Comparison of ENCODE assay signal across 23 mouse cellular contexts in genomic region chr3:154836137-154836536, GRCm38 (mm10).
DNase-seq lines count a peak whose midpoint lies in the region; ATAC-seq lines count a peak whose summit lies in the region.
"Had no signal": no experiment of that assay in that cellular context is flagged by ENCODE, and none has a peak within 500 bp of the region (broad histone marks: within the 10 kb centered on the region; RNA-seq: fewer than 3 reads in every experiment).

No protein-coding gene starts in this region.

- peaks cover 5% of the 10 kb centered on the region; the same call in 1 of the 2 replicates for H3K4me1 ChIP-seq in heart, embryonic 12.5 days (replicated peaks)
- H3K4me1 ChIP-seq in kidney, embryonic 15.5 days, result no peaks in the 10 kb centered on the region
- H3K4me1 ChIP-seq in hindbrain, embryonic 13.5 days (replicated peaks), result peaks cover 10% of the 10 kb centered on the region; the same call in 1 of the 2 replicates
- H3K4me1 ChIP-seq: embryonic facial prominence, embryonic 12.5 days; forebrain, embryonic 12.5 days; heart, embryonic 15.5 days had no signal

- H3K27me3 ChIP-seq in heart, embryonic 12.5 days (replicated peaks), result no peaks in the 10 kb centered on the region
- no peaks in the 10 kb centered on the region; the same call in 1 of the 2 replicates for H3K27me3 ChIP-seq in kidney, embryonic 15.5 days
- H3K27me3 ChIP-seq in hindbrain, embryonic 13.5 days, result no peaks in the 10 kb centered on the region
- H3K27me3 ChIP-seq: embryonic facial prominence, embryonic 12.5 days; heart, embryonic 15.5 days had no signal

- H3K4me3 ChIP-seq in heart, embryonic 12.5 days, result no peak overlapping the region
- H3K4me3 ChIP-seq in kidney, embryonic 15.5 days (replicated peaks), result no peak overlapping the region
- no peak overlapping the region for H3K4me3 ChIP-seq in hindbrain, embryonic 13.5 days
- H3K4me3 ChIP-seq: embryonic facial prominence, embryonic 12.5 days; forebrain, embryonic 12.5 days; heart, embryonic 15.5 days had no signal

- no peaks in the 10 kb centered on the region for H3K9me3 ChIP-seq in heart, embryonic 12.5 days (replicated peaks)
- H3K9me3 ChIP-seq in kidney, embryonic 15.5 days (replicated peaks), result no peaks in the 10 kb centered on the region
- no peaks in the 10 kb centered on the region for H3K9me3 ChIP-seq in hindbrain, embryonic 13.5 days
- H3K9me3 ChIP-seq: embryonic facial prominence, embryonic 12.5 days; forebrain, embryonic 12.5 days; heart, embryonic 15.5 days had no signal

- no peak overlapping the region for H3K9ac ChIP-seq in heart, embryonic 12.5 days
- H3K9ac ChIP-seq in kidney, embryonic 15.5 days, result no peak overlapping the region
- H3K9ac ChIP-seq in hindbrain, embryonic 13.5 days, result no peak overlapping the region
- H3K9ac ChIP-seq: embryonic facial prominence, embryonic 12.5 days; forebrain, embryonic 12.5 days; heart, embryonic 15.5 days had no signal

- no peak overlapping the region for H3K4me2 ChIP-seq in heart, embryonic 12.5 days
- H3K4me2 ChIP-seq in kidney, embryonic 15.5 days, result no peak overlapping the region
- H3K4me2 ChIP-seq in hindbrain, embryonic 13.5 days, result no peak overlapping the region
- H3K4me2 ChIP-seq: embryonic facial prominence, embryonic 12.5 days; forebrain, embryonic 12.5 days; heart, embryonic 15.5 days had no signal

- no peak for ATAC-seq in heart, embryonic 12.5 days (ENCODE audit: insufficient number of reproducible peaks, low FRiP score)
- ATAC-seq in kidney, embryonic 15.5 days (replicated peaks; ENCODE audit: low FRiP score), result no peak
- no peak for ATAC-seq in hindbrain, embryonic 13.5 days (ENCODE audit: low FRiP score)
- no peak for ATAC-seq in megakaryocyte progenitor cell, adult 5-6 weeks (replicated peaks; ENCODE audit: poor library complexity)
- ATAC-seq: forebrain, embryonic 16.5 days; hindbrain, embryonic 16.5 days; inflammation-experienced regulatory T-cells, adult 6 months; intestine, postnatal 0 days had no signal

- 78% methylated on average over 3 of the region's 3 CpGs for WGBS in heart, embryonic 12.5 days
- 76% methylated on average over 3 of the region's 3 CpGs for WGBS in kidney, embryonic 15.5 days
- WGBS in hindbrain, embryonic 13.5 days, result 79% methylated on average over 3 of the region's 3 CpGs

- DNase-seq in heart, adult 11 months, result peak; percentile 91
- peak; percentile 1 for DNase-seq in kidney, adult 9 months
- DNase-seq in NIH3T3 (ENCODE audit: low read depth), result peak; percentile 37
- no peak for DNase-seq in gastrocnemius, postnatal 10 days
- DNase-seq: adrenal gland, adult 8-10 months; adrenal gland, postnatal 36 days; cerebellum, adult 11 months; cerebellum, adult 8-10 months; cerebellum, postnatal 14 days; embryo, embryonic 11 days; gastrocnemius, postnatal 36 days; kidney, adult 8-10 months had no signal

- H3K36me3 ChIP-seq in heart, embryonic 12.5 days, result 0 out of 2 replicates have a peak, but pooled peaks cover 5% of the 10 kb centered on the region
- no peaks in the 10 kb centered on the region for H3K36me3 ChIP-seq in kidney, embryonic 15.5 days
- H3K36me3 ChIP-seq in hindbrain, embryonic 13.5 days, result no peaks in the 10 kb centered on the region
- H3K36me3 ChIP-seq: embryonic facial prominence, embryonic 12.5 days; forebrain, embryonic 12.5 days; heart, embryonic 15.5 days had no signal

- H3K27ac ChIP-seq in heart, embryonic 12.5 days (ENCODE audit: poor library complexity, severe bottlenecking), result no peak overlapping the region
- H3K27ac ChIP-seq in kidney, embryonic 15.5 days, result no peak overlapping the region
- H3K27ac ChIP-seq in hindbrain, embryonic 13.5 days, result no peak overlapping the region
- H3K27ac ChIP-seq: embryonic facial prominence, embryonic 12.5 days; forebrain, embryonic 12.5 days; heart, embryonic 15.5 days had no signal
